Mouse (Mus musculus) lung, adult 2 months (tissue): Measurements from ENCODE around the gene Pkn1.

Experiments used
- CTCF ChIP-seq: fragments of 200-500 bp; IDR thresholded peaks from 2 replicates; pipeline ENCODE4 v1.5.1; 2011; ENCODE audit warnings: mild to moderate bottlenecking, low read length, control low read depth; ENCODE audit not compliant: insufficient read depth
- POLR2A ChIP-seq: fragments of 200-500 bp; IDR thresholded peaks from 2 replicates; pipeline ENCODE4 v1.6.1; 2011; ENCODE audit warnings: low read depth, mild to moderate bottlenecking, control low read depth, low read length, borderline replicate concordance; ENCODE audit errors: extremely low read depth

- TF ChIP-seq CTCF: no peak
- no peak for TF ChIP-seq POLR2A
Measured at GRCm38 (mm10) chr8:83699566-83699965, 587 bp upstream of the Pkn1 start.
